Mouse (Mus musculus) left cerebral cortex, adult 9 months (tissue): ENCODE results near the gene Fancd2.

Source experiments
- DNase-seq, 2 experiments: peaks; one replicate each; pipeline ENCODE4 v3.0.0; 2022; ENCODE audit warnings: low spot score in 2 of 2

Fancd2 gene

DNA sequence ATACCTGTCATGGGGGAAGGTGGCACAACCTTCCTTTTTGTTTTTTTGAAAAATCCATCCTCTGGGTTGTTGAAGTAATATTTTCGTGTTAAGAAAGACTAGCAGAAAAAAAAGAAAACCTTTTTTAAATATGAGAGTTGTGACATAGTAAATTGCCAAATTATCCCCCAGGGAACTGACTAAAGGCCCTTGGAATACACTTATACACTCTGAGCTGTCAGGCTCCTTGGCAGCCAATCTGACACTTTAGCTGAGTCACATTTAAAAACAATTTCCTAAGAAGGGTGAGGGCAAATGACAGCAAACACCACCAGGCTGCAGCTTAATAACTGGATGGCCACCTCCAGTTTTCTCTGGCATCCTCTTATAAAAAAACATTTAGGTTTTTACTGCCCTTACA is 9.2 kb upstream of the Fancd2 start:
- no peak for DNase-seq

DNA sequence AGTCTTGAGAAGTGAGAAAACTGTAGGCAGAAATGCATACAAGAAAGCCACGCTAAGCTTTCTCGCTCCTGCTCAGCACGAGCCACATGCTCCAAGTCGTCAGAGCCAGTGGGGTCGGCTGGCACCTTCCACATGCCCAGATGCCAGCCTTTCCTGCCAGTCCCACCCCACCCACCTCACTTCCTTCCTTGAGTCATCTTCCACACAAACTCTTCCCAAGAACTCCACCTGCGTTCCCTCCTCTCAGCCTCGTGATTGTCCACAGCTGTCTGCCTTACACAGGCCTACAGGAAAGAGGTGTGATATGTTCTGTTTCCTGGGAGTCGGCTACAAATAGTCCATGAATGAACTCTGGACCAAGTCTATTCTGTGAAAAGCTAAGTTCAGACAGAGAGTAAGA is 8.1 kb upstream of the Fancd2 start:
- peak in 1 of 2 experiments; percentile 52 for DNase-seq

DNA sequence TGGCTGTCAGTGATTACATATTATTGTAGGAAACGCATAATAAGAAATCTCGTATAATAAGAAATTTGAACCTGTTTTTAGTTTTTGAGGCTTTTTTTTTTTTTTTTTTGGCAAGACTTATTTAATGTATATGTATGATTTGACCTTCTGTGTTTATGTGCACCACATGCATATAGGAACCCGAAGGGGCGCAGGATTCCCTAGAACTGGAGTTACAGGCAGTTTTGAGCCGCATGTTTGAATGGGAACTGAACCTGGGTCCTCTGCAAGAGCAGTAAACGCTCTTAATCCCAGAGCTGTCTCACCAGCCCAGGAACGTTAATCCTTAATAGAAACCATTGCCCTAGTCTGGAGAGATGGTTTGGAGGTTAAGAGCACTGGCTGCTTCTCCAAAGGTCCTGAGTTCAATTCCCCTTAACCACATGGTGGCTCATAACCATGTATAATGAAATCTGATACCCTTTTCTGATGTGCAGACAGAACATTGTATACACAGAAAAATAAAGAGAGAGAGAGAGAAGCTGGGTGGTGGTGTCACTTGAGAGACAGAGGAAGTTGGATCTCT is 440 bp downstream of the Fancd2 start:
- DNase-seq, result no peak

DNA sequence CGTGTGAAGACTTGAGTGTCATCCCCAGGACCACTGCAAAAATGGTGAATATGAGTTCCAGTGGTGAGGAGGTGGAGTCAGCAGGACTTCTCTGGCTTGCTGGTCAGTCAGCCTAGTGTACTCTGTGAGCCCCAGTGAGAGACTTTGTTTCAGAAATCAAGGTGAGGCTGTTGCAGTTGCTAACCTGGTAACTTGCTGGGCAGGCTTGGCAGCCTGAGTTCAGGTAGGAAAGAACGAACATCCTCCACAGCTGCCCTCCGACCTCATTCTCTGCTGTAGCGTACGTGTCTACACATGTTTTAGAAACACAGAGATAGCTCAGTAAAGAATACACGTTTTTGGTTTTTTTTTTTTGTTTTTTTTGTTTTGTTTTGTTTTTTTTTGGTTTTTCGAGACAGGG is 3.4 kb downstream of the Fancd2 start:
- no peak for DNase-seq

DNA sequence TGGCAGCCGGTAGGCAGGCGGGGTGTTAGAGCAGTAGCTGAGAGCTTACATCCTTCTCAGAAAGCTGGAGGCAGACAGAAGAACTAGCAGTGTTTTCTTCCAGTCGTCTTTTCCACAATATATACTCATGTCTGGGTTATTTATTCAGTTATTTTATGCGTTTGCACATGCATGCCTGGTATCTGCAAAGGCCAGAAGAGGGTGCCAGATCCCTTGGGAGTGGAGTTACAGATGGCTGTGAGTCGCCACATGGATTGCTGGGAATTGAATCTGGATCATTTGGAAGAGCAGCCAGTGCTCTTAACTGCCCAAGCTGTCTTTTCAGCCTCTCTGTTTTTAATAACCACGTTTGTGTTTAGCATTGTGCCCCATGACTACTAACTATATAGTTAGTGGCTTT is 10.1 kb downstream of the Fancd2 start:
- no peak for DNase-seq

DNA sequence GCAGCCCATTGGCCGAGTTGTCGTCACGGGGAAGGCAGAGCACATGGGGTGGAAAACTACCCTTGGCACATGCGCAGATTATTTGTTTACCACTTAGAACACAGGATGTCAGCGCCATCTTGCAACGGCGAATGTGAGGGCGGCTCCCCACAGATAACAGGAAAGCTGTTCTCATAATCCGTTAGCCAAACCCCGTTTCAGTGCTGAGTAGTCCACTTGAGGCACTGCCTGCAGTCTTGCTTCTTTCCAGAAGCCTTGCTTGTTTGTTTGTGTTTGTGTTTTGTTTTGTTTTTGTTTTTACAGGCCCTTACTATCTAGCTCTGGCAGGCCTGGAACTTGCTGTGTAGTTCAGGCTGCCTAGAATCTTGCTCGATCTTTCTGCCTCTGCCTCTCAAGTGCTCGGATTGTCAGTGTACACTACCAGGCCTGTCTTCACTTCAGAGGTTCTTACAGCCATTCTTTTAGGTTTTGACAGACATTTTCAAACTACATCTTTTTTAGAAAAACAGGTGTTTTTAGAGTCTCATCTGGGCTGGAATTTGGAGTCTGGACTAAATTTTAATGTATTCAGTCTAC is 12.5 kb downstream of the Fancd2 start:
- DNase-seq, result no peak

DNA sequence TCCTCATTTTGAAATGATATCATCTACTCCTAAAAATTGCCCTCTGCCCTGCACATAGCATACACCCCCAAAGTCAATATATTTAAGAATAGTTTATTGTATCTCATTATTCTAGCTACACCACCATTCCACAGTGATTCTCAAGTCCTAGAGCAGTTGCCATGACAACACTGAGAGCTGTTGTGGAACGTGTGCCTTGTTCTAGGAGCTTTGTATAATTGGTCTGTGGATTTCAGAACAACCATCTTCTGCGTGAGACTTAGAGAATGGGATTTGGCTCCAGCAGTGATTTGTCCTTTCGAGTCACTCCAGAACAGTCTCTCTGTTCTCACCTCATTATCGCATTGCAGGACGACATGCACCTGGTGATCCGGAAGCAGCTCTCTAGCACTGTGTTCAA is 28.3 kb downstream of the Fancd2 start:
- peak; percentile 10 to 12 for DNase-seq

DNA sequence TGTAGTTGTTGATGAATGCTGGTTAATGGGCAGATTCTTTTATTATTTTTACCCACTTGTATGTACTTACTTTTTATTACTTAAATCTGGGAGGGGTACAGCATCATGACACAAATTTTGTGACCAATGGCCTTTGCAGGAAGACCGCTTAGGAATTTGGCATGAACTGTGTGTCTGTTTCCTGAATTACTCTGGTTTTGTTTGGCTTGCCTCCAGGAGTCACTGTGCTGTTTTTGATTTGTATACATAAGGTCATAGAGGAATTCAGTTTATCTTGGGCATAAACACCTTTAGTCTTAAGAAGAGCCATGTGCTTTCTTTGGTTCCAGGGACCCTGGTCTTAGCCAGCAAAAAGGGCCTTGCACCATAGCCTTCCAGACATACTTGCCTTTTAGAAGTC is 33.1 kb downstream of the Fancd2 start:
- no peak for DNase-seq

DNA sequence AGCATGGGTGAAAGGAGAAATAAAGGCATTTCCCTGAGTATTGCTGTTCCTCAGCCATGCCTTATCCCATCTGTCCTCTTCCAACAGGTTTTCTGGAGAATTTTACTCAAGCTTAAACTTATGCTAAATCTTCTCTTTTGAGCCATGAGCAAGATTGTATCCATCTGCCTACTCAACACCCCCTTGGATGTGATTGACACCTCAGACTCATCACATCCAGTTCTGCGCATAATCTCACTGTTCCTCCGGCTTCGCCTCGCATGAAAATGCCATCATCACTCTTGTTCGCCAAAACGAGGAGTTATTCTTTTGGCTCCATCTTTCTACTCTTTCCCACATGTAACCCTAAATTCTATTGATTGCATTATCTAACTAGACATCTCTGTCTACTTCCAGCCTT is 44.6 kb downstream of the Fancd2 start:
- DNase-seq, result peak; percentile 57 to 58

DNA sequence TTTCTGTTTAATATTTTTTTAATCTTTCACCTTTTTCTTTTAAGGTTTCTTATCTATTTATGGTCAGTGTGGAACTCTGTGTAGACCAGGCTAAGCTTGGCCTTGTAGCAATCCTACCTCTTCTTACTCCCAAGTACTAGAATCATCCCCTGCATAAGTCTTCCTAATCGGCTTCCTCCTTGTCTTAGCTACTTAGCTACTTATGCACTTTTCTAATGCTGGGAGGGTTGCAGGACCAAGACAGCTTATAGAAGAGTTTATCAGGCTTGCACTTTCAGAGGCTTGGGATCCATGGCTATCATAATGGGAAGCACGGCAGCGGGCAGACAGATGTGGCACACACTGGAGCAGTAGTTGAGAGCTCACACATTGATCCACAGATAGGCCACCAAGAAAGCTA is 47.8 kb downstream of the Fancd2 start:
- DNase-seq, result no peak

DNA sequence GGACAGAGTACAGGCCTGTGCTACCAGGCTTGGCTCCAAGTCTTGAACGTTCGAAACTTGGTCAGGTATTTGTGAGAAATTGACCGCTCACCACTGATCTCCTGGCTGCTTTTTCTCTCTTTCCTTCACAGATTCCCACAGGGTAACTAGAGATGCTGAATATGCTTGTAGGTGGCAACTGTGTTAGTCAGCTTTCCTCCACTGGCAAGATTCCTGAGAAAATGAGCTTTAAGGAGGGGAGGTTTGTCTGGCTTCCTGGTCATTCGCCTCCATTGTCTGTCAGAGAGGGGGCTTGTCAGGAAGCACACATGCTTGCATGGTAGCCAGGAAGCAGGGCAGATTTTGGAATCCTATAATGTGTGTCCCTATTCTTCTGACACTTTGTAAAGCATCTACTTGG is 51.5 kb downstream of the Fancd2 start:
- peak in 1 of 2 experiments; percentile 26 for DNase-seq

DNA sequence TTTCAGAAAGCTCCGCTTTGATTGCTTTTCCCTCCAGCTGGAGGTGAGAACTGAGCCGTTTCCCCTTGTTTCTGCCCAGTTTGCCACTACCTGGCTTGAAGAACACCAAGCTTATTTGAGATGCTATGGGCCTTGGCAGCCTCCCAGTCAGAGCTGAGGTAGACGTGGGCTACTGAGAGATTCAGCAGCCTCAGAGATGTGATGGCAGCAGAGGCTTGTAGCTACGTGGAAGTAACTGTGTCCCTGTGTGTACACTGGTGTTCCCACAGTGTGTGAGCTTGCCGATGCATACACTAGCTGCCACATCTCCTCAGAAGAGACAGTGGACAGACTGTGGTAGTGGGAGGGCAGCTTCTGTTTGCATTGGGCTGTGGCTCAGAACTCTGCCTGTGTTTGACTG is 53.6 kb downstream of the Fancd2 start:
- peak in 1 of 2 experiments; percentile 20 for DNase-seq

DNA sequence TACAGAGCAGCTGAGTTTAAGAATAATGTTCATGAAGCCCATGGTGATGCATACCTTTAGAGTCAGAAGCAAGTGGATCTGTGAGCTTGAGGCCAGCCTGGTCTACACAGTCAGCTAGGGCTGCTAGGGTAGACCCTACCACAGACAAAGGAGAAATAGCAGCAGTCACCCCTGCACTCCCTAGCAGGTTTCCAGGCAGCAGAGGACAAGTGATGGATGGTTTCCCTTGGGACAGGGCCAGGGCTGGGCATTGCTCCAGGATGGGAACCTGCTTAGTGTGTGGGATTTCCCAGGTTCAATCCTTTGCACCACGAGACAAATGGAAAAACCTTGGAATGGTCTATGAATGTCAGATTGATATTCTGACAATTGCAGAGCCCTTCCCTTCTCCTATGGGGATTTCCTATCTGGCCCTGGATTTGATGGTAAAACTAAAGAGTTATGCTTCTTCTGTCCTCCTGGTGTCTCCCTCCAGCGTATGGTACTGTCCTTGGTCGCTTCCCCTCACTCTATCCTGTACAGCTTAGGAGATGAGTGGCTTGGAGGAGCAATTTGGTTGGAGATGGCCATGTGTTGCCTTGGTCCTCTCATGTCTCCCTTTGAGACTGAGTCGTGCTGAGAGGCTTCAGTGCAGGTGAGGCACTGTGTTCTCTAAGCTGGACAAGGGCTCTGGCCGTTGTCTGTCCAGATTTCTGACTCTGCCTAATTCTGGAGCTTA is 55.1 kb downstream of the Fancd2 start:
- no peak for DNase-seq

DNA sequence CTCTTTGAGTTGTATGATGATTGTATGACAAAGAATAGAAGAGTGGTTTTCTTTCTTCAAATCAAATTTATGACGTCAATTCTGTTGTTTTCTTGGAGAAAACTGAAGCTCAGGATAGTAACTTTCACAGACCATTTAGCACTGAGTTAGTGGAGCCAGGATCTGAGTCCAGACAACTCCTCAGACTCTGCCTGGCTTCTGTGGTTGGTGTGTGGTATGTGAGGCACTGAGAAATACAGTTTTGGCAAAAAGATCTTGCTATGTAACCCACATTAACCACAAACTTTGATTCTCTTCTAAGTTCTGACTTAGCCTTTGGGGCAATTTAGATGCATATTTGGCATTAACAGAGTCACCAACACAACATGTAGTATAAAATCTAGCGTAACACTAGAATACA is 61.2 kb downstream of the Fancd2 start:
- DNase-seq, result no peak

DNA sequence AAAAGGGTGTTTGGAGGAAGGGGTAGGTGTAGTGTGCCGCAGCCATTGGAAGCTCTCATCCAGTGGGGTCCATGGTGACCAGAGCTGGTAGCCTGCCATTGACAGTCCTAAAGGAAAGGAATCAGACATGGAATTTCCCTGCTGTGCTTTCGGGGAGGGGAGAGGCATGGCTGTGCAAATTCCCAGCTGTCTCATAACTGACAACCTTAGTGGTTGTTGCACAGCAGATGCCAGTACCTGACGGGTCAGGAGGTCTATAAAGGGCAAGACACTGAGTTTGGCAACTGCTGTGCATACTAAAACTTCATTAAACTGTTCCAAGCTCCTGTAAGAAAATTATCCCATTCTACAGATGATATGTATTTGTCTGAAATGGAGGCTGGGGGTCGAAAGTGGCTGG is 66.5 kb downstream of the Fancd2 start:
- DNase-seq, result no peak

DNA sequence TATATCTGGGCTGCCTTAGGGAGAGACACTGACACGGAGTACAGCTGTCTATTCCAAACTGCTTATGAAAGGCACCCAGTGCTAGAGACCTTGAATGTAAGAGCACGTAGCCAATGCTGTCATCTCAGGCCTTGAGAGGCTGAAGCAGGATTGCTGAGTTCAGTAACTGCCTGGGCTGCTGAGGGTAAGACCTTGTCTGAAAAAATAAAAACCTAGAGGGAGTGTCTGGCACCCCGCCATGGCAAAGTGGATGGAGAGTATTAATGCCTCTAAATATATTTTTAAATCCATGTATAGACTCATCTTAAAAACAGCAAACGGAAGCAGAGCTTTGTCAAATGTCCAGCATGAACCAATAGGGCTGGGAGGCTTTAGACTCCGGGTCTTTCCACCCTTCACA is 68.4 kb downstream of the Fancd2 start:
- DNase-seq, result no peak

DNA sequence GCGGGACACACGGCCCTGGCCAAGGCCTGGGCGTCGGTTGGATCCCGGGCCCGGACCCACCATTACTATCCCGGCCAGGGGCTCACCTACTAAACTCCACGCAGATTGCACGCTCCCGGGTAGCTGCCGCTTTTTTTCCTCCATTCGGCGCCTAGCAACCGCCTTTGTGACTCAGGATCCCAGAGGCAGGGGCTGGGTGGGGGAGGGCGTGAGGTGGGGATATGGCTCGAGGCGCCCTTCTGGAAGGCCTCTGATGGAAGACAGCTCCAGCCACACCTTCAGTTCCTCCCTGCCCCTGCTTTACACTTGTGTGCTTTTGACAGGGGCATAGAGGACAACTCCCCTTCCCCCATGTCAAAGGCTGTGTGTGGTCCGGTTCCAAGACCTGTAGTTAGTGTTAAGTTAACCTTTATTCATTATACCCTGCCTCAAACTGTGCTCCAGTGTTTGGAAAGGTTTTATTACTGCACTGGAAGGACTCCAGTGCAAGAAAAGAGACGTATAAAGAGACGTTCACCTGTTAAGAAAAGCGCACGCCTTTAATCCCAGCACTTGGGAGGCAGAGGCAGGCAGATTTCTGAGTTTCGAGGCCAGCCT is 69.2 kb downstream of the Fancd2 start, which contains the start of gene Fancd2os:
TSS of gene Fancd2os (minus strand) at position 173 of the 597 bp plus-strand sequence.
- no peak for DNase-seq

DNA sequence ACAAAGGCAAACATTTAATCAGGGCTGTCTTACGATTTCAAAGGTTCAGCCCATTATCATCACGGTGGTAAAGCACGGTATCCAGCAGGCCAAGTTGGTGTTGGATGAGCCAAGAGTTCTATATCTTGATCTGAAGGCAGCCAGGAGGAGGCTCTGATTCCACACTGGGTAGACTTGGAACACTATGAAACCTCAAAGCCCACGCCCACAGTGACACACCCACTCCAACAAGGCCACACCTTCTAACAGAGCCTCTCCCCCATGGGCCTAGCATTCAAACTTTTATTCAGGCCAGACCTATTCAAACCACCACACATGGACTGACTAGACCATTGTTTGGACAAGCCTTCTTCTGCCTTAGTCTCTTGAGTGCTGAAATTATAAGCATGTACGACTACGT is 71.3 kb downstream of the Fancd2 start:
- no peak for DNase-seq

DNA sequence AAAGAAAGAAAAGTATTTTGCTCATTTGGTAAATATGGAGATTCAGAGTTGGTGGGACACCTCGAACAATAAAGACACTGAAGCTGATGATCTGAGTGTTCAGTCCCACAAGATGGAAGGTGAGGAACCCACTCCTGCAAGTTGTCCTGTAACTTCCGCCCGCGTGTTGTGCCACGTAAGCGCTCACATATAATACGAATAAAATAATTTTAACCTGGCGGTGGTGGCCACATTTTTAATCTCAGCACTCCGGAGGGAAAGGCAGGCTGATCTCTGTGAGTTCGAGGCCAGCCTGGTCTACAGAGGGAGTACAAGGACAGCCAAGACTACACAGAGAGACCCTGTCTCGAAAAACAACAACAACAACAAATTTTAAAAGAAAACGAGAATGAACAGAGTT is 72.5 kb downstream of the Fancd2 start:
- DNase-seq, result no peak

DNA sequence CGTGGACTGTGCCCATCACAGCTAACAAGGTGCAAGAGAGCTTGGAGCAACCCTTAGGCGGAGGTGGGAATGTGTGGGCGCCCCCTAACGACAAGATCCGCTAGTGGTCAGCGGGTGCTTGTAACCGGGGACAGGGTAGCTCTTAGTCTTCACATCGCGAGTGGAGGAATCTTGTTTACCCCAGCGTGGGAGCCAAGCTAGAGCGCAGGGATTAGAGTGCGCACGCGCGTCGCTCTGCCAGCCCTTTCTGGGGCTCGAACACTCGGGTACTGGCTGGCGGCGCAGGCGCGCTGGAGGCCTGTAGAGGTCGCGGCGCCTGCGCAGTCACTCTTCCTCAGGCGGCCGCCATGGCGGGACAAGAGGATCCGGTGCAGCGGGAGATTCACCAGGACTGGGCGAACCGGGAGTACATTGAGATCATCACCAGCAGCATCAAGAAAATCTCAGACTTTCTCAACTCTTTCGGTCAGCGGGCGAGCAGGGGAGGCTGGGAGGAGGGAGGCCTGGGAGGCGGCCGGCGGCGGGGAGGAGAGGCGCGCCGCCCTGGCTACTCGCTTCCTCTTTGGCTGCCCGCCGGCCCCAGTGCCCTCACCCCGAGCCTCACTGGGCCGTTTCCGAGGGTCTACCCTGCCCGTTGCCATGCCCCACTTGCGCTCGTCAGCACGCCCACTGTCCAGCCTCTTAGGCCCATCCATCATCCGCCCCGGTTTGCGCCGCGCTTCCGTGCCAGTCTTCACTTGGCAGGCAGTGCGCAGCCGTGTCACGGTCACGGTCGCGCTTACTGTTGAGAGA is 73.1 kb downstream of the Fancd2 start, which contains the start of gene Brk1:
TSS of gene Brk1 (plus strand) at position 341 of the 792 bp plus-strand sequence.
- DNase-seq, result peak; percentile 79 to 93

DNA sequence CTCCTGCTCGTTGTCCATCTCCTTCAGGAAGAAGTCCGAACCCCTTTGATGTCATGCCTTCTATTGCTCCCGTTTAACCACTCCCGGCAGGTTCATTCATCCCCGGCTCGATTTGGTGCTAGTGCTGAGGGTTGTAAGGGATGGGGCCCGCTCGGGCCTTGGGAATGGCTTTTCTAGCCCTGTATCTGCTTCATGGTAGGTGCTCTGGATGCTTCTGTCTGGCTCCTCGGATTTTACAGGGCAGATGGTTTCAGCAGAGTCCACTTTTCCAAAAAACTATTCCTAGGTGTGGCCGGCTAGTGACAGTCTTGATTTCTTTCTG is 73.7 kb downstream of the Fancd2 start:
- no peak for DNase-seq

DNA sequence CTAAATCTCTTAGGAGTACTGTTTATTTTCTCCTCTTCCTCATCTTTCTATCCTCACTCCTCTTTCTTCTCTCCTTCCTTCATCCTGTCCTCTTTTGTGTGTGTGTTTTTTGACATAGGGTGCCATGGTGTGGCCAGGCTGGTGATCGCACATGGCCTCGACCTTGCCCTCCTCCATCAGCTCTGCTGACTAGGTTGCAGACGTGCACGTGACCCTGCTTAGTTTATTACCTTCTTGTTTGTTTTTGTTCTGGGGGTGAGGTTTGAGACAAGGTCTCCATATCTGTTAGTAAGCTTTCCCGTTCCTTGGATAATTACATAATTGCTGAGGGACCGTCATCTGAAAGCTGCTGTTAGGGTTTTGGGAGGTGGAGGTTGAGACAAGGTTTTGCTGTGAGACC is 77.4 kb downstream of the Fancd2 start:
- DNase-seq, result no peak
